Mouse (Mus musculus) heart, postnatal 0 days (tissue): ENCODE data around the gene Tbx15. TPM values are rescaled to one million over a fixed set of nuclear protein-coding genes. Genes with fewer than 3 reads are reported as not detected.

Experiments
- ATAC-seq: fragments of 200-750 bp; cut with Nextera tagmentation; 2 replicates; pipeline ENCODE4 v1.8.0; 2017; ENCODE audit warnings: low read depth, moderate number of reproducible peaks, moderate library complexity; ENCODE audit not compliant: insufficient read depth
- DNase-seq: peaks from one replicate; pipeline ENCODE4 v3.0.0-alpha.2; 2016; ENCODE audit warnings: low spot score
- H3K27ac ChIP-seq: fragments of 300-500 bp; sonication (generic); 2 replicates; pipeline ENCODE4 v1.5.1; 2014; ENCODE audit warnings: low read depth, mild to moderate bottlenecking
- H3K27me3 ChIP-seq: fragments of 300-500 bp; sonication (generic); 2 replicates; pipeline ENCODE4 v1.6.1; 2014; ENCODE audit warnings: low read length, mixed read lengths; ENCODE audit not compliant: control insufficient read depth, insufficient read depth
- H3K36me3 ChIP-seq: fragments of 300-500 bp; sonication (generic); replicated peaks from 2 replicates; pipeline ENCODE4 v1.6.1; 2014; ENCODE audit warnings: low read length, mixed read lengths; ENCODE audit not compliant: control insufficient read depth, insufficient read depth
- H3K4me1 ChIP-seq: fragments of 300-500 bp; sonication (generic); 2 replicates; pipeline ENCODE4 v1.6.1; 2014; ENCODE audit warnings: antibody characterized with exemption; ENCODE audit not compliant: control insufficient read depth, insufficient read depth
- H3K4me2 ChIP-seq: fragments of 300-500 bp; sonication (generic); 2 replicates; pipeline ENCODE4 v1.6.1; 2014; ENCODE audit warnings: low read depth, mild to moderate bottlenecking, low read length, moderate library complexity
- H3K4me3 ChIP-seq: fragments of 300-500 bp; sonication (generic); 2 replicates; pipeline ENCODE4 v1.5.1; 2014; ENCODE audit warnings: low read depth, low read length
- H3K9ac ChIP-seq: fragments of 300-500 bp; sonication (generic); replicated peaks from 2 replicates; pipeline ENCODE4 v1.6.1; 2014; ENCODE audit warnings: low read depth, low read length, mixed read lengths
- H3K9me3 ChIP-seq: fragments of 300-500 bp; sonication (generic); replicated peaks from 2 replicates; pipeline ENCODE4 v1.6.1; 2016; ENCODE audit warnings: low read length; ENCODE audit not compliant: control insufficient read depth
- CTCF ChIP-seq: IDR thresholded peaks from 2 replicates; pipeline ENCODE4 v1.5.1; 2016; ENCODE audit warnings: antibody characterized with exemption, control low read depth, low read depth
- EP300 ChIP-seq: IDR thresholded peaks from 2 replicates; pipeline ENCODE4 v1.6.1; 2016; ENCODE audit warnings: antibody characterized with exemption, low read depth
- WGBS: fragments of 180-500 bp; shearing (Covaris S2); extraction: QIAGEN DNeasy Blood & Tissue Kit; methylation state at CpG from one replicate; pipeline ENCODE4 v1.1.7; 2014; 5-methylcytosine and 5-hydroxymethylcytosine counted together
- polyA plus RNA-seq: library from polyadenylated mRNA; unstranded; fragments of >200 nt; fragmentation: Nextera tagmentation; extraction: Ambion mirVana; gene quantifications from 2 replicates; pipeline ENCODE4 v1.2.1, GENCODE M21; 2015
- total RNA-seq: library from RNA; depleted of rRNA; stranded (reverse); fragments of >200 nt; gene quantifications from 2 replicates; pipeline ENCODE4 v1.2.3, GENCODE M21; 2014; ENCODE audit warnings: low replicate concordance

The Tbx15 gene
- total and polyA plus RNA-seq, 2 experiments from 2014 or later: 0.10 to 1.5 TPM

- ATAC-seq: no peak
- no peaks in the 10 kb centered on the region for H3K36me3 ChIP-seq
- H3K4me1 ChIP-seq: 0 out of 2 replicates have a peak, but pooled peaks cover 4% of the 10 kb centered on the region
- no peak overlapping the region for H3K4me2 ChIP-seq
- H3K27me3 ChIP-seq: peaks cover 100% of the 10 kb centered on the region
- no peak overlapping the region for H3K4me3 ChIP-seq
- no peak for DNase-seq
- no peak for TF ChIP-seq EP300
- TF ChIP-seq CTCF: no peak
- H3K27ac ChIP-seq: no peak overlapping the region
- WGBS: 19% methylated on average over 3 of the region's 3 CpGs
- no peak overlapping the region for H3K9ac ChIP-seq
- H3K9me3 ChIP-seq: no peaks in the 10 kb centered on the region
These were observed 5.2 kb downstream of the Tbx15 start for GRCm38 (mm10) chr3:99245341-99245740.

- Histone ChIP-seq H3K27ac (no peak overlapping the region), H3K36me3 (no peaks in the 10 kb centered on the region), H3K4me1 (no peaks in the 10 kb centered on the region), H3K9ac (no peak overlapping the region), H3K9me3 (no peaks in the 10 kb centered on the region), H3K27me3 (peaks cover 100% of the 10 kb centered on the region), H3K4me3 (no peak overlapping the region), H3K4me2 (no peak overlapping the region)
- DNase-seq: no peak
- TF ChIP-seq EP300: no peak
- TF ChIP-seq CTCF: no peak
- ATAC-seq: no peak
- WGBS: 33% methylated on average over 3 of the region's 3 CpGs
These were observed 6.4 kb downstream of the Tbx15 start for GRCm38 (mm10) chr3:99246629-99247028.

GRCm38 (mm10) chr3:99247586-99247985 is 7.4 kb downstream of the Tbx15 start:
- no peak for DNase-seq
- peaks cover 100% of the 10 kb centered on the region for H3K27me3 ChIP-seq
- H3K4me2 ChIP-seq: no peak overlapping the region
- no peak overlapping the region for H3K27ac ChIP-seq
- H3K36me3 ChIP-seq: no peaks in the 10 kb centered on the region
- TF ChIP-seq EP300: no peak
- TF ChIP-seq CTCF: no peak
- H3K4me3 ChIP-seq: no peak overlapping the region
- no peak overlapping the region for H3K9ac ChIP-seq
- no peaks in the 10 kb centered on the region for H3K4me1 ChIP-seq
- no peak for ATAC-seq
- WGBS: 11% methylated on average over 4 of the region's 4 CpGs
- no peaks in the 10 kb centered on the region for H3K9me3 ChIP-seq

GRCm38 (mm10) chr3:99247996-99248801 is 8.0 kb downstream of the Tbx15 start:
- Histone ChIP-seq H3K36me3 (no peaks in the 10 kb centered on the region), H3K27ac (no peak overlapping the region), H3K4me2 (no peak overlapping the region), H3K4me1 (no peaks in the 10 kb centered on the region), H3K9me3 (no peaks in the 10 kb centered on the region), H3K4me3 (no peak overlapping the region), H3K9ac (no peak overlapping the region), H3K27me3 (peaks cover 100% of the 10 kb centered on the region)
- DNase-seq (no peak), ATAC-seq (no peak)
- 4% methylated on average over 28 of the region's 28 CpGs for WGBS
- no peak for TF ChIP-seq CTCF
- TF ChIP-seq EP300: no peak

- 4% methylated on average over 25 of the region's 25 CpGs for WGBS
- peaks cover 7% of the 10 kb centered on the region; the same call in 1 of the 2 replicates for H3K4me1 ChIP-seq
- peak overlapping the region; percentile 14; the same call in 1 of the 2 replicates for H3K4me3 ChIP-seq
- ATAC-seq (no peak), DNase-seq (no peak)
- H3K9me3 ChIP-seq: no peaks in the 10 kb centered on the region
- TF ChIP-seq EP300 (no peak), CTCF (no peak)
- no peak overlapping the region for H3K27ac ChIP-seq
- H3K9ac ChIP-seq: no peak overlapping the region
- no peaks in the 10 kb centered on the region for H3K36me3 ChIP-seq
- H3K4me2 ChIP-seq: no peak overlapping the region
- peaks cover 100% of the 10 kb centered on the region for H3K27me3 ChIP-seq
These were observed 8.8 kb downstream of the Tbx15 start for GRCm38 (mm10) chr3:99248831-99249550.

- peaks cover 100% of the 10 kb centered on the region for H3K27me3 ChIP-seq
- 5% methylated on average over 11 of the region's 11 CpGs for WGBS
These were observed 9.3 kb downstream of the Tbx15 start for GRCm38 (mm10) chr3:99249551-99249870.

More at GRCm38 (mm10) chr3:99249551-99249870, 9.3 kb downstream of the Tbx15 start:
- DNase-seq: no peak
- no peak for ATAC-seq
- Histone ChIP-seq H3K4me2 (no peak overlapping the region), H3K27ac (no peak overlapping the region), H3K9me3 (no peaks in the 10 kb centered on the region), H3K4me3 (peak overlapping the region; percentile 14; the same call in 1 of the 2 replicates), H3K4me1 (peaks cover 9% of the 10 kb centered on the region; the same call in 1 of the 2 replicates), H3K9ac (no peak overlapping the region), H3K36me3 (no peaks in the 10 kb centered on the region)
- TF ChIP-seq EP300: no peak
- no peak for TF ChIP-seq CTCF
